Mouse (Mus musculus) spleen, embryonic (tissue): Measurements from ENCODE around the gene Zfp672.

Source experiments
- CTCF ChIA-PET: fragments of 350-600 bp; sonication (Branson Sonifier 250); formaldehyde crosslinking; loops from one replicate; lab custom pipeline; 2022; lab: Charles Lee

The Zfp672 gene

GRCm38 (mm10) chr11:58290812-58291211 is 39.3 kb downstream of the Zfp672 start:
- CTCF ChIA-PET: no interaction called here

DNA sequence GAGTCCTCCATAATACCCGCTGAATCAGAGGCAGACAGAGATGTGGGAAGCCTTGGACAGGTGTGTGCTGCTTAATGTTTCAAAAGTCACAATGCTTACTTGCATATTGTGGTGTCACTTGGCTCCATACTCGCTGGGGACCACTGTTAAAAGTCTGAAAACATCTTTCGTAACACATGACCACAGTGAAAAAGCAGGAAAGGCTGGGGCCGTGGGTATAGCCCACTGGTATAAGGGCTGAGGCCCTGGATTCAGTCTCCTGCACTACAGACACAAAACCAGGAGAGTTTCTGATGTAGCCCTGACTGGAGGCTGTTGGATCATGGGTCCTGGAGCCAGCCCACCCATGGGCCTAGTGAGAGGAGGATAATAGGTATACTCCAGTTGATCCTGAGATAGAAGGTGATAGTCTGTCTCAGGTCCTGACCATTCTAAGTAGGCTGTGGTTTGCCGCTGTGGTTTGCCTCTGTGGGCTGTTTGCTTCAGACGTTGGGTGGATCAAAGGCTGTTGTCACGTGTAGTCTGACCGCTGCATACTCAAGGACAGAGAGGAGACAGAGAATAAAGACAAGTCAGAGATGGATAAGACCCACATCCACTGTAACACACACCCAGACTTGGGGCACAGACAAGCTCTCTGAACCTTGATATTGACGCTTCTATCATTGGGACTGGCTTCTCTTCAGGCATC is 40.0 kb downstream of the Zfp672 start:
- CTCF ChIA-PET: no interaction called here

DNA sequence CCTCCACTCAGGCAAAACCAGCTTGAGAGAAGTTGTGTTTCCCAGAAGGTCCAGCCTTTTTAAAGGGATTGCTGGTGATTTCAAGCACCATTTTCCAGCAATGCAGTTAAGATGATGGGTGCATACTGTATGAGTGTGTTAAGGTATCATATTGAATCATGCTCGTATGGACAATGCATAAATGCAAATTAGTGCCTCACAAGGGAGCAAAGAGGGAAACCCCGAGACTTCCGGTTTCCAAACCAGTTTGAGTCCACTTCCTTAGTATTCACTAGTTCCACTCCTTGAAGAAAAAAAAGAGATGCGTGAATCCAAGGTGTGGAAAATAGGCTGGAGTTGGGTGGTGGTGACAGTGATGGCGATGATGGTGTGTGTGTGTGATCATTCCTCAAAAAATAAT is 47.6 kb downstream of the Zfp672 start:
- CTCF ChIA-PET: no interaction called here

- CTCF ChIA-PET: no interaction called here
Measured at GRCm38 (mm10) chr11:58281970-58282496, 48.1 kb downstream of the Zfp672 start.

DNA sequence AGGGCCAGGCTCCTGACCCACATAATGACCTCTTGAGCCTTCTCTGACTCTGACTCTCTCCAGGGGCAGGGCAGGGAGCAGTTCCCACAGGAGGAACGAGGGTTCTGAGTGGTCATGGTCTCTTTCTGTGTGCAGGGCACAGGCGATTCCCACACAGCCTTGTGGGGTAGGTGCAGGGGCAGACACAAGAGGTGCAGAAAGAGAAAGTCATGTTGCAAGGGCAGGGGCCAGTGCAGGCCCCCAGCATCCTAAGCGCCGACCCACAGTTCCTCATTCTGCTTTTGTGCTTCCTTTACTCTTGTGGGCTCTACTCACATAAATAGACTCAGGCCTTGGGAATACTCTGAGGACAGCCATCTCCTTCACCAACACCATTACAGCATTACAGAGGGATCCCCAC is 54.4 kb downstream of the Zfp672 start:
- CTCF ChIA-PET: no interaction called here

GRCm38 (mm10) chr11:58274572-58274971 is 55.6 kb downstream of the Zfp672 start, which contains the start of gene 4930438A08Rik:
TSS of gene 4930438A08Rik (plus strand) at chr11:58274799.
- CTCF ChIA-PET: no interaction called here

DNA sequence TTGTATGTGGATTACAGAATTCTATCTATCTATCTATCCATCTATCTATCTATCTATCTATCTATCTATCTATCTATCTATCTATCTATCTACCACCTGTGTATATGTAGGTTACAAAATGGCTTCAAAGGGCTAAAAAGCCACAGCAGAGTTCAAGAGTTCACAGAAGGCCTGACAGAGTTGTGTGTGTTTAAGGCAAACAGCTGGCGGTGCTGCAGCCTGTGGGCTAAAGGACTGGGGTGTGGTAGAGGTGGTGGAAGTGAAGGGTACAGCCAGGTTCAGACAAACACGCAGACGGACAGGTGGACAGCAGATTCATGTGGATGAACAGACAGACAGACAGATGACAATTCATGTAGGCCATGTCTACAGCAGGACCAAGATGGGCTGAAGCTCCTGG is 61.9 kb downstream of the Zfp672 start:
- CTCF ChIA-PET: no interaction called here
